Mouse (Mus musculus) neural tube, embryonic 14.5 days (tissue): ENCODE data around the gene Mctp1. TPM values are rescaled to one million over a fixed set of nuclear protein-coding genes. Genes with fewer than 3 reads are reported as not detected.

Experiments
- ATAC-seq: fragments of 200-750 bp; cut with Nextera tagmentation; 2 replicates; pipeline ENCODE4 v1.8.0; 2017; ENCODE audit warnings: low read depth, mild to moderate bottlenecking, moderate TSS enrichment, moderate library complexity
- H3K27ac ChIP-seq: fragments of 300-500 bp; sonication (generic); 2 replicates; pipeline ENCODE4 v1.5.1; 2014; ENCODE audit warnings: low read depth, mild to moderate bottlenecking, control low read depth, low read length, moderate library complexity, mixed read lengths
- H3K27me3 ChIP-seq: fragments of 300-500 bp; sonication (generic); 2 replicates; pipeline ENCODE4 v1.6.1; 2014; ENCODE audit warnings: low read length; ENCODE audit not compliant: control insufficient read depth, insufficient read depth
- H3K36me3 ChIP-seq: fragments of 300-500 bp; sonication (generic); 2 replicates; pipeline ENCODE4 v1.6.1; 2014; ENCODE audit warnings: low read length, mixed read lengths; ENCODE audit not compliant: control insufficient read depth, insufficient read depth
- H3K4me1 ChIP-seq: fragments of 300-500 bp; sonication (generic); 2 replicates; pipeline ENCODE4 v1.6.1; 2014; ENCODE audit warnings: low read length; ENCODE audit not compliant: control insufficient read depth, insufficient read depth
- H3K4me2 ChIP-seq: fragments of 300-500 bp; sonication (generic); 2 replicates; pipeline ENCODE4 v1.6.1; 2014; ENCODE audit warnings: mild to moderate bottlenecking, low read depth, low read length, control low read depth
- H3K4me3 ChIP-seq: fragments of 300-500 bp; sonication (generic); 2 replicates; pipeline ENCODE4 v1.5.1; 2014; ENCODE audit warnings: low read depth, low read length, control low read depth, mixed read lengths
- H3K9ac ChIP-seq: fragments of 300-500 bp; sonication (generic); replicated peaks from 2 replicates; pipeline ENCODE4 v1.6.1; 2014; ENCODE audit warnings: low read depth, mild to moderate bottlenecking, control low read depth, low read length, mixed read lengths
- H3K9me3 ChIP-seq: fragments of 300-500 bp; sonication (generic); 2 replicates; pipeline ENCODE4 v1.6.1; 2016; ENCODE audit warnings: low read length; ENCODE audit not compliant: control insufficient read depth
- WGBS: fragments of 180-500 bp; shearing (Covaris S2); extraction: QIAGEN DNeasy Blood & Tissue Kit; methylation state at CpG from one replicate; pipeline ENCODE4 v1.1.7; 2014; 5-methylcytosine and 5-hydroxymethylcytosine counted together
- polyA plus RNA-seq: library from polyadenylated mRNA; unstranded; fragments of >200 nt; fragmentation: Nextera tagmentation; extraction: Ambion mirVana; gene quantifications from 2 replicates; pipeline ENCODE4 v1.2.1, GENCODE M21; 2014

The Mctp1 gene
- polyA plus RNA-seq, 1 experiment from 2014 or later = 2.2 TPM

GRCm38 (mm10) chr13:77047179-77047931 is 663.0 kb downstream of the Mctp1 start:
- no peak; the same call in 1 of the 2 replicates for ATAC-seq
- H3K27ac ChIP-seq = no peak overlapping the region
- no peaks in the 10 kb centered on the region for H3K27me3 ChIP-seq
- no peak overlapping the region for H3K4me2 ChIP-seq
- no peaks in the 10 kb centered on the region for H3K36me3 ChIP-seq
- H3K4me1 ChIP-seq = no peaks in the 10 kb centered on the region
- no peak overlapping the region for H3K9ac ChIP-seq
- 50% methylated on average over 6 of the region's 6 CpGs for WGBS
- no peak overlapping the region for H3K4me3 ChIP-seq
- H3K9me3 ChIP-seq = no peaks in the 10 kb centered on the region

- Histone ChIP-seq H3K9ac (no peak overlapping the region), H3K27me3 (no peaks in the 10 kb centered on the region), H3K9me3 (no peaks in the 10 kb centered on the region), H3K4me3 (no peak overlapping the region), H3K27ac (no peak overlapping the region), H3K36me3 (no peaks in the 10 kb centered on the region), H3K4me2 (no peak overlapping the region), H3K4me1 (no peaks in the 10 kb centered on the region)
- ATAC-seq = no peak
- 87% methylated on average over 1 of the region's 1 CpGs for WGBS
Measured at GRCm38 (mm10) chr13:77048461-77048860, 664.1 kb downstream of the Mctp1 start.

GRCm38 (mm10) chr13:77049736-77050135 is 665.4 kb downstream of the Mctp1 start:
- H3K27me3 ChIP-seq = no peaks in the 10 kb centered on the region
- H3K4me2 ChIP-seq = no peak overlapping the region
- ATAC-seq = no peak
- no peak overlapping the region for H3K27ac ChIP-seq
- H3K4me1 ChIP-seq = no peaks in the 10 kb centered on the region
- no peaks in the 10 kb centered on the region for H3K9me3 ChIP-seq
- WGBS = 84% methylated on average over 3 of the region's 3 CpGs
- H3K9ac ChIP-seq = no peak overlapping the region
- H3K36me3 ChIP-seq = no peaks in the 10 kb centered on the region
- no peak overlapping the region for H3K4me3 ChIP-seq

- Histone ChIP-seq H3K4me3 (no peak overlapping the region), H3K9me3 (no peaks in the 10 kb centered on the region), H3K9ac (no peak overlapping the region), H3K27me3 (no peaks in the 10 kb centered on the region), H3K36me3 (no peaks in the 10 kb centered on the region), H3K4me1 (no peaks in the 10 kb centered on the region), H3K4me2 (no peak overlapping the region), H3K27ac (no peak overlapping the region)
- ATAC-seq = no peak
- WGBS = 95% methylated on average over 1 of the region's 1 CpGs
Measured at GRCm38 (mm10) chr13:77063221-77063620, 678.9 kb downstream of the Mctp1 start.

- 97% methylated on average over 1 of the region's 1 CpGs for WGBS
- Histone ChIP-seq H3K4me3 (no peak overlapping the region), H3K4me1 (no peaks in the 10 kb centered on the region), H3K4me2 (no peak overlapping the region), H3K9me3 (no peaks in the 10 kb centered on the region), H3K9ac (no peak overlapping the region), H3K27me3 (no peaks in the 10 kb centered on the region), H3K36me3 (no peaks in the 10 kb centered on the region), H3K27ac (no peak overlapping the region)
- ATAC-seq = no peak
Measured at GRCm38 (mm10) chr13:77068847-77069246, 684.5 kb downstream of the Mctp1 start.

- no peaks in the 10 kb centered on the region for H3K27me3 ChIP-seq
- no peak overlapping the region for H3K4me3 ChIP-seq
- no peak overlapping the region for H3K4me2 ChIP-seq
- H3K9me3 ChIP-seq = peaks cover 2% of the 10 kb centered on the region; the same call in 1 of the 2 replicates
- H3K36me3 ChIP-seq = no peaks in the 10 kb centered on the region
- H3K9ac ChIP-seq = no peak overlapping the region
- H3K27ac ChIP-seq = no peak overlapping the region
- no peak for ATAC-seq
- no peaks in the 10 kb centered on the region for H3K4me1 ChIP-seq
Measured at GRCm38 (mm10) chr13:77072030-77072429, 687.7 kb downstream of the Mctp1 start.

Other genes with a start within 250 kb of the Mctp1 start
- 0.15 TPM in 1 of 2 replicates, not detected in the other for gene Fam81b, start 79.5 kb upstream of the Mctp1 start, polyA plus RNA-seq